Mouse (Mus musculus) c-Kit-negative CD71-positive TER-119-positive erythroid progenitor cells, embryonic 14.5 days (primary cell): ENCODE results near the gene Kctd18.
A peak's percentile ranks its signal among the peaks of the same experiment; 100 is the strongest.
"Not testable (repeated sequence)": the region's sequence is repeated elsewhere in the genome, so short reads cannot be mapped to it uniquely, and the experiment has no call there.

Source experiments
- DNase-seq: peaks from one replicate; pipeline ENCODE4 v3.0.0-alpha.2; 2013; ENCODE audit warnings: low read depth, low spot score

Gene Kctd18

GRCm38 (mm10) chr1:58018856-58019255 lies at the start of gene Kctd18:
TSS of gene Kctd18 (minus strand) at chr1:58018956.
- DNase-seq, result no peak

- DNase-seq, result no peak
These were observed 46.9 kb upstream of the Kctd18 start for GRCm38 (mm10) chr1:58065606-58066005.

- no peak for DNase-seq
These were observed 46.4 kb upstream of the Kctd18 start for GRCm38 (mm10) chr1:58065151-58065550.

- no peak for DNase-seq
These were observed 43.4 kb upstream of the Kctd18 start for GRCm38 (mm10) chr1:58062131-58062530.

GRCm38 (mm10) chr1:58058846-58059245 lies 40.1 kb upstream of the Kctd18 start:
- no peak for DNase-seq

- DNase-seq, result no peak
These were observed 38.2 kb upstream of the Kctd18 start for GRCm38 (mm10) chr1:58056939-58057338.

GRCm38 (mm10) chr1:58056074-58056807 lies 37.5 kb upstream of the Kctd18 start:
- DNase-seq, result no peak

GRCm38 (mm10) chr1:58055598-58055997 lies 36.8 kb upstream of the Kctd18 start:
- DNase-seq, result no peak

- no peak for DNase-seq
These were observed 30.4 kb upstream of the Kctd18 start for GRCm38 (mm10) chr1:58049126-58049525.

GRCm38 (mm10) chr1:58046721-58047290 lies 28.1 kb upstream of the Kctd18 start:
- DNase-seq, result no peak

- DNase-seq, result no peak
These were observed 26.8 kb upstream of the Kctd18 start for GRCm38 (mm10) chr1:58045546-58045945.

- no peak for DNase-seq
These were observed 26.3 kb upstream of the Kctd18 start for GRCm38 (mm10) chr1:58045076-58045475.

GRCm38 (mm10) chr1:58037306-58037705 lies 18.6 kb upstream of the Kctd18 start:
- not testable (repeated sequence) for DNase-seq

GRCm38 (mm10) chr1:58031160-58031769 lies 12.5 kb upstream of the Kctd18 start:
- peak; percentile 42 for DNase-seq

- DNase-seq, result no peak
These were observed 11.6 kb upstream of the Kctd18 start for GRCm38 (mm10) chr1:58030156-58030871.

- peak; percentile 20 for DNase-seq
These were observed 10.9 kb upstream of the Kctd18 start, which contains the start of gene Aox1 for GRCm38 (mm10) chr1:58029636-58030117. TSS of gene Aox1 (plus strand) at chr1:58029931.

GRCm38 (mm10) chr1:58027707-58028106 lies 9.0 kb upstream of the Kctd18 start:
- no peak for DNase-seq

GRCm38 (mm10) chr1:58006388-58006787 lies 12.4 kb downstream of the Kctd18 start:
- DNase-seq, result not testable (repeated sequence)

GRCm38 (mm10) chr1:57998146-57998545 lies 20.6 kb downstream of the Kctd18 start:
- DNase-seq, result no peak

GRCm38 (mm10) chr1:57996133-57996615 lies 22.6 kb downstream of the Kctd18 start:
- DNase-seq, result no peak

GRCm38 (mm10) chr1:57995432-57996132 lies 23.2 kb downstream of the Kctd18 start, which contains the start of gene Sgo2a:
TSS of gene Sgo2a (plus strand) at chr1:57995971.
- peak; percentile 90 for DNase-seq
